Mouse (Mus musculus) thymus, adult 2 months (tissue): ENCODE measurements around the gene Pdgfb. TPM values are rescaled to one million over a fixed set of nuclear protein-coding genes. Genes with fewer than 3 reads are reported as not detected.

Experiments
- DNase-seq: peaks from one replicate; pipeline ENCODE4 v3.0.0; 2021
- H3K27ac ChIP-seq: fragments of 200-500 bp; 2 replicates; pipeline ENCODE4 v1.5.1; 2012; ENCODE audit warnings: low read length, control low read depth; ENCODE audit not compliant: control insufficient read depth, insufficient read depth
- H3K27me3 ChIP-seq: fragments of 200-500 bp; 2 replicates; pipeline ENCODE4 v1.6.1; 2012; ENCODE audit warnings: mild to moderate bottlenecking, low read length, moderate library complexity, mixed read lengths; ENCODE audit not compliant: control insufficient read depth, insufficient read depth
- H3K36me3 ChIP-seq: fragments of 200-500 bp; 2 replicates; pipeline ENCODE4 v1.6.1; 2012; ENCODE audit warnings: mild to moderate bottlenecking, low read length, moderate library complexity; ENCODE audit not compliant: control insufficient read depth, insufficient read depth
- H3K4me1 ChIP-seq: fragments of 200-500 bp; replicated peaks from 2 replicates; pipeline ENCODE4 v1.6.1; 2012; ENCODE audit warnings: low read length; ENCODE audit not compliant: control insufficient read depth, insufficient read depth
- H3K4me3 ChIP-seq: fragments of 200-500 bp; 2 replicates; pipeline ENCODE4 v1.5.1; 2012; ENCODE audit warnings: mild to moderate bottlenecking, low read length, control low read depth, moderate library complexity; ENCODE audit not compliant: control insufficient read depth, insufficient read depth
- CTCF ChIP-seq: fragments of 200-500 bp; IDR thresholded peaks from 2 replicates; pipeline ENCODE4 v1.5.1; 2012; ENCODE audit warnings: mild to moderate bottlenecking, control low read depth, low read length, moderate library complexity, borderline replicate concordance; ENCODE audit not compliant: control insufficient read depth, poor library complexity, insufficient read depth; ENCODE audit errors: extremely low read depth
- POLR2A ChIP-seq: fragments of 200-500 bp; IDR thresholded peaks from 2 replicates; pipeline ENCODE4 v1.6.1; 2012; ENCODE audit warnings: mild to moderate bottlenecking, low read length, control low read depth, moderate library complexity; ENCODE audit not compliant: control insufficient read depth, poor library complexity, insufficient read depth; ENCODE audit errors: extremely low read depth
- WGBS: fragments of 180-500 bp; shearing (Covaris S2); methylation state at CpG from one replicate; pipeline ENCODE4 v1.1.7; 2018; 5-methylcytosine and 5-hydroxymethylcytosine counted together
- polyA plus RNA-seq: library from polyadenylated mRNA; depleted of rRNA; stranded (reverse); fragments of >200 nt; gene quantifications from 2 replicates; pipeline ENCODE4 v1.2.3, GENCODE M21; 2012

Pdgfb gene
- polyA plus RNA-seq, 1 experiment: 11.6 TPM

GRCm38 (mm10) chr15:80034366-80034765, 19.6 kb upstream of the Pdgfb start:
- Histone ChIP-seq H3K4me1 (no peaks in the 10 kb centered on the region), H3K4me3 (no peak overlapping the region), H3K36me3 (no peaks in the 10 kb centered on the region), H3K27ac (no peak overlapping the region), H3K27me3 (no peaks in the 10 kb centered on the region)
- 56% methylated on average over 7 of the region's 7 CpGs for WGBS
- TF ChIP-seq POLR2A (no peak), CTCF (no peak)
- DNase-seq: no peak

- no peak for DNase-seq
- Histone ChIP-seq H3K4me3 (no peak overlapping the region), H3K27ac (no peak overlapping the region), H3K27me3 (no peaks in the 10 kb centered on the region), H3K4me1 (peaks cover 6% of the 10 kb centered on the region), H3K36me3 (no peaks in the 10 kb centered on the region)
- WGBS: 95% methylated on average over 4 of the region's 4 CpGs
- TF ChIP-seq CTCF (no peak), POLR2A (no peak)
Observed at GRCm38 (mm10) chr15:80031133-80031532, 16.4 kb upstream of the Pdgfb start.

GRCm38 (mm10) chr15:80030399-80030798, 15.6 kb upstream of the Pdgfb start:
- no peak for TF ChIP-seq CTCF
- no peak for TF ChIP-seq POLR2A
- no peak for DNase-seq
- Histone ChIP-seq H3K36me3 (no peaks in the 10 kb centered on the region), H3K4me3 (no peak overlapping the region), H3K4me1 (peaks cover 13% of the 10 kb centered on the region), H3K27ac (no peak overlapping the region), H3K27me3 (no peaks in the 10 kb centered on the region)
- WGBS: 47% methylated on average over 10 of the region's 10 CpGs

- Histone ChIP-seq H3K27ac (no peak overlapping the region), H3K4me3 (no peak overlapping the region), H3K36me3 (no peaks in the 10 kb centered on the region), H3K27me3 (no peaks in the 10 kb centered on the region), H3K4me1 (peaks cover 24% of the 10 kb centered on the region)
- DNase-seq: no peak
- WGBS: 38% methylated on average over 5 of the region's 5 CpGs
- no peak for TF ChIP-seq POLR2A
- TF ChIP-seq CTCF: no peak
Observed at GRCm38 (mm10) chr15:80028862-80029261, 14.1 kb upstream of the Pdgfb start.

- no peak for DNase-seq
- no peak overlapping the region for H3K27ac ChIP-seq
- H3K4me3 ChIP-seq: no peak overlapping the region
- H3K36me3 ChIP-seq: no peaks in the 10 kb centered on the region
- H3K27me3 ChIP-seq: no peaks in the 10 kb centered on the region
- H3K4me1 ChIP-seq: peaks cover 24% of the 10 kb centered on the region
- WGBS: 91% methylated on average over 14 of the region's 14 CpGs
- no peak for TF ChIP-seq POLR2A
- no peak for TF ChIP-seq CTCF
Observed at GRCm38 (mm10) chr15:80026689-80027353, 12.0 kb upstream of the Pdgfb start.

GRCm38 (mm10) chr15:80026061-80026460, 11.3 kb upstream of the Pdgfb start:
- peaks cover 24% of the 10 kb centered on the region for H3K4me1 ChIP-seq
- no peaks in the 10 kb centered on the region for H3K27me3 ChIP-seq
- no peak overlapping the region for H3K27ac ChIP-seq
- WGBS: 94% methylated on average over 5 of the region's 5 CpGs
- no peak for TF ChIP-seq POLR2A
- TF ChIP-seq CTCF: no peak
- H3K4me3 ChIP-seq: no peak overlapping the region
- H3K36me3 ChIP-seq: no peaks in the 10 kb centered on the region
- no peak for DNase-seq

- H3K27ac ChIP-seq: no peak overlapping the region
- 37% methylated on average over 7 of the region's 7 CpGs for WGBS
Observed at GRCm38 (mm10) chr15:80025615-80026014, 10.8 kb upstream of the Pdgfb start.

More at GRCm38 (mm10) chr15:80025615-80026014, 10.8 kb upstream of the Pdgfb start:
- no peak overlapping the region for H3K4me3 ChIP-seq
- H3K27me3 ChIP-seq: no peaks in the 10 kb centered on the region
- H3K36me3 ChIP-seq: no peaks in the 10 kb centered on the region
- peaks cover 29% of the 10 kb centered on the region for H3K4me1 ChIP-seq
- TF ChIP-seq POLR2A: no peak
- no peak for TF ChIP-seq CTCF
- peak; percentile 38 for DNase-seq
